Mouse (Mus musculus) kidney, postnatal 0 days (tissue): ENCODE measurements around the gene Psmf1. TPM values are rescaled to one million over a fixed set of nuclear protein-coding genes. Genes with fewer than 3 reads are reported as not detected.
A peak's percentile ranks its signal among the peaks of the same experiment; 100 is the strongest.

ENCODE experiments used
- ATAC-seq: fragments of 200-750 bp; cut with Nextera tagmentation; replicated peaks from 2 replicates; pipeline ENCODE4 v1.8.0; 2017; ENCODE audit warnings: low read depth, moderate number of reproducible peaks, moderate TSS enrichment, moderate library complexity; ENCODE audit not compliant: low FRiP score
- DNase-seq: peaks from one replicate; pipeline ENCODE4 v3.0.0-alpha.2; 2016; ENCODE audit warnings: low spot score
- H3K27ac ChIP-seq: fragments of 300-500 bp; sonication (generic); 2 replicates; pipeline ENCODE4 v1.5.1; 2014; ENCODE audit warnings: mild to moderate bottlenecking
- H3K27me3 ChIP-seq: fragments of 300-500 bp; sonication (generic); 2 replicates; pipeline ENCODE4 v1.6.1; 2014; ENCODE audit warnings: low read length, mixed read lengths; ENCODE audit not compliant: insufficient read depth
- H3K36me3 ChIP-seq: fragments of 300-500 bp; sonication (generic); 2 replicates; pipeline ENCODE4 v1.6.1; 2014; ENCODE audit warnings: low read length, mixed read lengths; ENCODE audit not compliant: insufficient read depth
- H3K4me1 ChIP-seq: fragments of 300-500 bp; sonication (generic); replicated peaks from 2 replicates; pipeline ENCODE4 v1.6.1; 2014; ENCODE audit warnings: antibody characterized with exemption, low read length, mixed read lengths; ENCODE audit not compliant: insufficient read depth
- H3K4me2 ChIP-seq: fragments of 300-500 bp; sonication (generic); 2 replicates; pipeline ENCODE4 v1.6.1; 2014; ENCODE audit warnings: mild to moderate bottlenecking, low read length, moderate library complexity, mixed read lengths
- H3K4me3 ChIP-seq: fragments of 300-500 bp; sonication (generic); replicated peaks from 2 replicates; pipeline ENCODE4 v1.5.1; 2014; ENCODE audit warnings: low read depth, low read length
- H3K9ac ChIP-seq: fragments of 300-500 bp; sonication (generic); 2 replicates; pipeline ENCODE4 v1.6.1; 2014; ENCODE audit warnings: low read depth, low read length
- H3K9me3 ChIP-seq: fragments of 300-500 bp; sonication (generic); replicated peaks from 2 replicates; pipeline ENCODE4 v1.6.1; 2016; ENCODE audit warnings: low read length, inconsistent platforms, mixed read lengths
- CTCF ChIP-seq: IDR thresholded peaks from 2 replicates; pipeline ENCODE4 v1.5.1; 2016; ENCODE audit warnings: antibody characterized with exemption, low read depth, mild to moderate bottlenecking, moderate library complexity
- WGBS: fragments of 180-500 bp; shearing (Covaris S2); extraction: QIAGEN DNeasy Blood & Tissue Kit; methylation state at CpG from one replicate; pipeline ENCODE4 v1.1.7; 2014; 5-methylcytosine and 5-hydroxymethylcytosine counted together
- polyA plus RNA-seq: library from polyadenylated mRNA; unstranded; fragments of >200 nt; fragmentation: Nextera tagmentation; extraction: Ambion mirVana; gene quantifications from 2 replicates; pipeline ENCODE4 v1.2.1, GENCODE M21; 2015

The Psmf1 gene
- polyA plus RNA-seq, 1 experiment from 2014 or later = 45.1 TPM

DNA sequence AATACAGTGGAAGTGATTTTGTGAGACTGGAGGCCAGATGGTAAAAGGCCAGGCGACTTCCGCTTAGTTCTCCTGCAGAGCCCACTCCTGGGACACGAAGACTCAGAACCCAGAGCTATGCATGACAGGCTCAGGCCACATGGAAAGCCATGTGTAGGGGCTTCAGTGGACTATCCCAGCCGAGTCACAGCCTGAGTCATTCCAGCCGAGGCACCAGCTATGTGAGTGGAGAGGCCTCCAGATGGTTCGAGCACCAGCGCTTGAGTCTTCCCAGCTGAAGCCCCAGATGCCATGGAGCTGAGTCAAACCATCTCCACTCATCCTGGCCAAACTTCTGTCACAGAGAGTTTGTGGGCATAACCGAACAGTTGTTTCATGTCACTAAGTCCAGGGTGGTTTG is 29.5 kb upstream of the Psmf1 start:
- Histone ChIP-seq H3K27me3 (no peaks in the 10 kb centered on the region), H3K9me3 (no peaks in the 10 kb centered on the region), H3K4me3 (no peak overlapping the region), H3K27ac (no peak overlapping the region), H3K4me2 (no peak overlapping the region), H3K9ac (no peak overlapping the region), H3K36me3 (no peaks in the 10 kb centered on the region), H3K4me1 (no peaks in the 10 kb centered on the region)
- TF ChIP-seq CTCF = no peak
- no peak for DNase-seq
- no peak for ATAC-seq
- WGBS = 73% methylated on average over 8 of the region's 8 CpGs

DNA sequence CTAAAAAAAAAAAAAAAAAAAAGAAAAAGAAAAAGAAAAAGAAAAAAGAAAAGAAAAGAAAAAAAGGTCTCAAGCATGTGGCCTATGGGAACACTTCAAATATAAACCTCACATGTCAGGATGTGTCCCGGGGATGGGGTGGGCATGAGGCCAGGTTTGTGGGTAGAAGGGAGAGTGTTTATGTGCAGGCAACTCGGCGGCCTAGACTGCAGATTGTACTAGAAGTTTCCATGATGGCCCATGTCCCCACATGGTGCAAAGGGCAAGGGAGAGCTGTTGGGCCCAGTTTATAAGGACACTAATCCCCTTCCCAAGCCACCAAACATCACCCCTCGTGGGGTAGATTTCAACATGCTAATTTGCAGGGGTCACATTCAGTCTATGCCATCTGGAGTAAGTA is 28.2 kb upstream of the Psmf1 start:
- DNase-seq = no peak
- H3K9ac ChIP-seq = no peak overlapping the region
- H3K27ac ChIP-seq = no peak overlapping the region
- no peaks in the 10 kb centered on the region for H3K4me1 ChIP-seq
- no peaks in the 10 kb centered on the region for H3K27me3 ChIP-seq
- no peaks in the 10 kb centered on the region for H3K36me3 ChIP-seq
- no peaks in the 10 kb centered on the region for H3K9me3 ChIP-seq
- TF ChIP-seq CTCF = no peak
- 77% methylated on average over 4 of the region's 4 CpGs for WGBS
- no peak overlapping the region for H3K4me3 ChIP-seq
- H3K4me2 ChIP-seq = no peak overlapping the region
- no peak for ATAC-seq

DNA sequence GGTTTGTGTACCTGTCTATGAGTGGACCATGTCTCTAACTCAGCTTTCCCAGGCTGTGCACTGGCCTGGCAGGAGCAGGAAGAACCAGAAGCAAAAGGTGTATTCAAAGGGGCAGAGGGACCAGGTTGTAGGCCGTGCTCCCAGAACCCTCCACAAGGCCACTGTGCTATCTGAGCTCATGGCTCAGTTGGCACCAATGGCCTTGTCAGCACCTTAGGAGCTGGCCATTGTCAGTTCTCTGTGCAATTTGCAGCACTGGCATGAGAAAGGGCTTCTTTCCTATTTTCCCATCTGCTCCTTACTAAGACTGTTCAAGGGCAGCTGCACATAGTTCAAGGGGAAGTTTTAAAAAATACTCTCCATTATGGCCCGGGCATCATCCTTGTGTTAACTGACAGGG is 20.6 kb upstream of the Psmf1 start:
- DNase-seq = no peak
- 86% methylated on average over 2 of the region's 2 CpGs for WGBS
- Histone ChIP-seq H3K4me2 (no peak overlapping the region), H3K9ac (no peak overlapping the region), H3K9me3 (no peaks in the 10 kb centered on the region), H3K36me3 (no peaks in the 10 kb centered on the region), H3K27me3 (no peaks in the 10 kb centered on the region), H3K27ac (no peak overlapping the region), H3K4me3 (no peak overlapping the region), H3K4me1 (no peaks in the 10 kb centered on the region)
- no peak for ATAC-seq
- TF ChIP-seq CTCF = no peak

DNA sequence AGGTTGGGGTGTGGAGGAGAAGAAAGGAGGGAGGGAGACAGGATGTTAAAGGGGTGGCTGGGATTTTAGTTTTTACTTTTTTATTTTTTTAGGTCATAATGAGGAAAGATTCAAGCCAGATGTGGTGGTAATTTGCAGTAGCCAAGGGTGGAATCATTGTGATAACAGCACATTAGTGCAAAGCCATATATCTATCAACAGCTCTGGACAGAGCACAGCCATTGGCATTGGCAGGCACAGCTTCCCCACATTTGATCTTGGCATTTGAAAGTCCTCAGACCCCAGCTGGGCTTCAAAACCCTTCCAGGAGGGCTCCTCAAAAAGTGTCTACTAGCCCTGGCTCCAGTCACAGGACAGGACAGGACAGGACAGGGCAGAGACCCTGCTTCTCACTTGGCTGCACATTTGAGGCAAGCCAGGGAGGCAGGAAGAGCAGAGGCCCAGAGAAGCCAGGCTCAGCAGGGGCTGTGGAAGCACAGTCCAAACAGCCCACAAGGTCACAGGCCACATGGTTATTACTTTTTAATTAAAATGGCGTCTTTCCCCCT is 14.9 kb upstream of the Psmf1 start:
- 6% methylated on average over 1 of the region's 1 CpGs for WGBS
- H3K36me3 ChIP-seq = no peaks in the 10 kb centered on the region
- DNase-seq (no peak), ATAC-seq (no peak)
- no peaks in the 10 kb centered on the region for H3K27me3 ChIP-seq
- H3K27ac ChIP-seq = no peak overlapping the region
- no peak overlapping the region for H3K4me2 ChIP-seq
- H3K4me3 ChIP-seq = no peak overlapping the region
- no peaks in the 10 kb centered on the region for H3K4me1 ChIP-seq
- H3K9me3 ChIP-seq = no peaks in the 10 kb centered on the region
- TF ChIP-seq CTCF = no peak
- no peak overlapping the region for H3K9ac ChIP-seq

DNA sequence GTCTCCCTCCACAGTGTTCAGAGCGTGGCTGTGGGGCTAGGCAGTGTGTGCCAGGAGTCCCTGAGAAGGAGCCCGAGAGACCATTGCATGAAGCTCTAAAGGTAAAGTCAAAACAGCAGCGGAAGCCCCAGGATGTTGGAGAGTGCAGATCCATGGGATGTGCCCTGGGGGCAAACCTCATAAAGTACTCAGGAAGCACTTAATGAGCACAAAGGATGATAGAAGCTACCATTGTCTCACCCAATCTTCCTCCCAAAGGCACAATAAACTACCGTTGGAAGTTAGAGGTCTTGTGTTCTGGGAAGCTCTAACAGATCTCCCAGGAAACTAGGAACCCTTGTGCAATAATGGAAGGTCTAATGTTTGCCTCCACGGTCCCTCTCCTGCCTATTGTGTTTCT is 13.5 kb upstream of the Psmf1 start:
- no peak for TF ChIP-seq CTCF
- H3K36me3 ChIP-seq = no peaks in the 10 kb centered on the region
- DNase-seq = no peak
- H3K27ac ChIP-seq = no peak overlapping the region
- no peak overlapping the region for H3K4me2 ChIP-seq
- ATAC-seq = no peak
- H3K4me3 ChIP-seq = no peak overlapping the region
- no peaks in the 10 kb centered on the region for H3K27me3 ChIP-seq
- 33% methylated on average over 5 of the region's 5 CpGs for WGBS
- no peak overlapping the region for H3K9ac ChIP-seq
- H3K9me3 ChIP-seq = no peaks in the 10 kb centered on the region
- no peaks in the 10 kb centered on the region for H3K4me1 ChIP-seq

DNA sequence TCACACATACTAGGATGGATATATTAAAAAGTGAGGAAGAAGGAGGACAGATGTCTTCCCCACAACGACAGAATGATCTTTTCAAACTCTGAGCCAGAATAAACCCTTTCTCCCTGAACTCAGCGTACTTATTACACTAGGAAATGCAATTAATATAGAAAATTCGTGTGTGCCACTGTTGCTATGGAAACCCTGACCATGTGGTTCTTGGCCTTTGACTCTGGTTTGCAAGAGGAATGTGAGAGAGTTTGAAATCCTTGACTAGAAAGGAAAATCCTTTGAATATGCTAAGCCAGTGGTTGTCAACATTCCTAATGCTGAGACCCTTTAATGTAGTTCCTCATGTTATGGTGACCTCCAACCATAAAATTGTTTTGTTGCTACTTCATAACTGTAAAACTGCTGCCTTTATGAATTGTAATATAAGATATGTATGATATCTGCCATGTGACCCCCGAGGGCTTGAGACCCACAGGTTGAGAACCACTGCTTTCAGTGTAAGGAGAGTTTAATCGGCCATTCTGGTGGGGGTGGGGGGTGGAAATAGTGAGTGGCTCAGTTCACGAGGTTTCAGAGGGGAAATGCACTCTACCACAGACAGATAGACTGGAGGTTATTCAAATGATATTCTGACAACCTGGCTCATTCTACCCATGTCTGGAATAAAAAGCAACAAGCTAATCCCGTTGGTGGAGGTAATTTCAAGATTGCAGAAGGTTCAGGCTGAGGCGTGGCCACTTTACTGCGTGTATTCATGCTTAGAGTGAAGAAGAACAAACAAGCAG is 12.5 kb upstream of the Psmf1 start:
- Histone ChIP-seq H3K36me3 (no peaks in the 10 kb centered on the region), H3K4me2 (no peak overlapping the region), H3K27ac (peak overlapping the region; percentile 16; the same call in 1 of the 2 replicates), H3K27me3 (no peaks in the 10 kb centered on the region), H3K9me3 (no peaks in the 10 kb centered on the region), H3K4me1 (no peaks in the 10 kb centered on the region), H3K4me3 (no peak overlapping the region), H3K9ac (no peak overlapping the region)
- DNase-seq = peak; percentile 85
- no peak for TF ChIP-seq CTCF
- no peak for ATAC-seq
- 45% methylated on average over 9 of the region's 9 CpGs for WGBS
